Mouse (Mus musculus) embryonic fibroblast, embryonic 13.5 days (primary cell): ENCODE measurements around the gene Pck1. TPM values are rescaled to one million over a fixed set of nuclear protein-coding genes. Genes with fewer than 3 reads are reported as not detected.

Source experiments
- H3K27ac ChIP-seq: 2 replicates; pipeline ENCODE4 v1.5.1; 2012; ENCODE audit warnings: low read length, control low read depth, inconsistent platforms; ENCODE audit not compliant: insufficient read depth
- H3K4me1 ChIP-seq: 2 replicates; pipeline ENCODE4 v1.6.1; 2011; ENCODE audit warnings: low read length; ENCODE audit not compliant: control insufficient read depth, insufficient read depth
- H3K4me3 ChIP-seq: 2 replicates; pipeline ENCODE4 v1.5.1; 2011; ENCODE audit warnings: mild to moderate bottlenecking, control low read depth, low read length; ENCODE audit not compliant: insufficient read depth
- CTCF ChIP-seq: IDR thresholded peaks from 2 replicates; pipeline ENCODE4 v1.5.1; 2011; ENCODE audit warnings: mild to moderate bottlenecking, control low read depth, low read length, moderate library complexity, borderline replicate concordance; ENCODE audit not compliant: insufficient read depth
- POLR2A ChIP-seq: IDR thresholded peaks from 2 replicates; pipeline ENCODE4 v1.6.1; 2011; ENCODE audit warnings: low read depth, mild to moderate bottlenecking, control low read depth, low read length, moderate library complexity
- polyA plus RNA-seq: library from polyadenylated mRNA; stranded (reverse); fragments of >200 nt; gene quantifications from 2 replicates; pipeline ENCODE4 v1.2.4, GENCODE M21; 2011; ENCODE audit warnings: low read depth; ENCODE audit not compliant: missing spikeins, insufficient read length

The Pck1 gene
- polyA plus RNA-seq, 1 experiment = not detected

DNA sequence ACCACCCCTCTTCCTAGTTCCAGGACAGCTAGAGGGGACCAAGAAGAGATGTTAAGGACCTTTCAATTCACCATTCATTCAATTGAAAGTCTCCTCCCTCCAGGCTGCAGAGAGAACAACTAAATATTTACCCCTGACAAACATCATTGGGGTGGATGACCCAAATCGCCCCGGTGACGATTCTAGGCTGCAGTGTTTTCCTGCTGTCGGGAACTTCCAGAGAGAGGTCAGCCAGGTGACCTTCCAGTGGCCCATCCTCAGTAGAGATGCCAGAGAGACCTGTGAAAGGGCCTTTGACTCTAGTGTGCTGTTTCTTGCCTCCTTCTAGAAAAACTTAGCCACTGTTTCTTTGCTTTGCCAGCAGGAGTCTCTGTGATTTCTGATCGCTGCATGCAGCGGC is 6.1 kb upstream of the Pck1 start:
- H3K27ac ChIP-seq = no peak overlapping the region
- H3K4me3 ChIP-seq = no peak overlapping the region
- no peak for TF ChIP-seq CTCF
- no peaks in the 10 kb centered on the region for H3K4me1 ChIP-seq

DNA sequence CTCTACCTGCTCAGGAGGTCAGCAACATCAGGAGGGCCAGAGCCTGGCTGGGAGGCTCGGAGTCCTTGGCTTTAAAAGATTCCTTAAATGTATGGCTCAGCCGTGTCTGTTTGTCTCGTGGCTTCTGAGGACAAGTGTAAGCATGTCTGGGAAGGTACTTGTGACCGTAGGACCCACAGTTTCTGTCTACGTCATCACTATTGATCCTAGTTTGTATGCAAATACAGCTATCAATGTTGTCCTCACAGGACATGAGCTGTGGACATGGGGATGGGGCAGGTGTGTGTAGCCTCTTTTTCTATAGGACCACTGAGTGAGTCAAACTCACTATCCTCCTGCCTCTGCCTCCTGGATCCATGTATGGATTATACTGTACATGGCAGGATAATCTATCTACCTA is 4.8 kb upstream of the Pck1 start:
- Histone ChIP-seq H3K4me1 (no peaks in the 10 kb centered on the region), H3K4me3 (no peak overlapping the region)
- TF ChIP-seq POLR2A (no peak), CTCF (no peak)

GRCm38 (mm10) chr2:173151352-173151751 is 1.5 kb upstream of the Pck1 start:
- Histone ChIP-seq H3K4me1 (no peaks in the 10 kb centered on the region), H3K27ac (no peak overlapping the region), H3K4me3 (no peak overlapping the region)
- TF ChIP-seq POLR2A (no peak), CTCF (no peak)

More for the DNA sequence above, 4.8 kb upstream of the Pck1 start:
- H3K27ac ChIP-seq = no peak overlapping the region

DNA sequence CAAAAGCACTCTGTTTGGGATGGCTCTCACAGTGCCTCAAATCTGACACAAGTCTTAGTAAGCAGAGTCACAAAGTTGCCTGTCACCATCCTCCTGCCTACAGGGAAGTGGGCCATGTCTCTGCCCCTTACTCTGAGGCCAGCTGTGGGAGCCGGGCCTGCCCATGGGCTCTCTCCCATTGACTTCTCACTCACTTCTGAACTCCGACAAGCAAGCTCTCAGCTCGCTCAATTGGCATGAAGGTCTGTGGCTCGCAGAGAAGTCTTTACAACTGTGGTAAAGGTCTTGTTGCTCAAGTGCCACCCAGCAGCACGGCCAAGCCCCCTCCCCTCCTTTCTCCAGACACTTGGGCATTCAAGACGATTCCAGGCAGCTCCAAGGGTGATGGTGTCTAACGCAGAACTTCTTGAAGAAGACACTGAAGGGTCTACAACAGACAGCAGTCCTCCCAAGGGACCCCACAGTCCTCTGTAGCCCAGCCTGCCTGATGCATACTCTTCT is 1.0 kb upstream of the Pck1 start:
- Histone ChIP-seq H3K27ac (no peak overlapping the region), H3K4me1 (no peaks in the 10 kb centered on the region), H3K4me3 (no peak overlapping the region)
- TF ChIP-seq POLR2A = no peak
- TF ChIP-seq CTCF = no peak

DNA sequence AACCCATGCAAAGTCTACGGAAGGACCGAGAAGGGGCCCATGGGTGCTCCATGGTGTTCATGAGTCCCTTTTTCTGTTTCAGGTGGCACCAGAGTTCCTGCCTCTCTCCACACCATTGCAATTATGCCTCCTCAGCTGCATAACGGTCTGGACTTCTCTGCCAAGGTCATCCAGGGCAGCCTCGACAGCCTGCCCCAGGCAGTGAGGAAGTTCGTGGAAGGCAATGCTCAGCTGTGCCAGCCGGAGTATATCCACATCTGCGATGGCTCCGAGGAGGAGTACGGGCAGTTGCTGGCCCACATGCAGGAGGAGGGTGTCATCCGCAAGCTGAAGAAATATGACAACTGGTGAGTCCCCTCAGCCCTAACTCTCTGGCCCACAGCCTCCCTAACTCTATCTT is 418 bp downstream of the Pck1 start:
- TF ChIP-seq CTCF = no peak
- H3K27ac ChIP-seq = no peak overlapping the region

DNA sequence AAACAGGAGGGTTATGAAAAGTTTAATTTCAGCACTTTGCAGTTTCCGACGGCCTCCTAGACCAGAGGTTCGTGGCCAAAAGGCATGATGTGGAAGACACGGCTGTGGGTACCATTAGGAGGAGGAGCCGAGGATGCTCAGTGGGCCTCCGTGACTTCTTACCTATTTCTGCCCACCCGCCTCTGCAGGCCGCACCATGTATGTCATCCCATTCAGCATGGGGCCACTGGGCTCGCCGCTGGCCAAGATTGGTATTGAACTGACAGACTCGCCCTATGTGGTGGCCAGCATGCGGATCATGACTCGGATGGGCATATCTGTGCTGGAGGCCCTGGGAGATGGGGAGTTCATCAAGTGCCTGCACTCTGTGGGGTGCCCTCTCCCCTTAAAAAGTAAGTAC is 1.7 kb downstream of the Pck1 start:
- Histone ChIP-seq H3K4me1 (no peaks in the 10 kb centered on the region), H3K4me3 (no peak overlapping the region), H3K27ac (no peak overlapping the region)
- TF ChIP-seq CTCF (no peak), POLR2A (no peak)

More for the DNA sequence above, 418 bp downstream of the Pck1 start:
- no peak overlapping the region for H3K4me3 ChIP-seq
- no peaks in the 10 kb centered on the region for H3K4me1 ChIP-seq

DNA sequence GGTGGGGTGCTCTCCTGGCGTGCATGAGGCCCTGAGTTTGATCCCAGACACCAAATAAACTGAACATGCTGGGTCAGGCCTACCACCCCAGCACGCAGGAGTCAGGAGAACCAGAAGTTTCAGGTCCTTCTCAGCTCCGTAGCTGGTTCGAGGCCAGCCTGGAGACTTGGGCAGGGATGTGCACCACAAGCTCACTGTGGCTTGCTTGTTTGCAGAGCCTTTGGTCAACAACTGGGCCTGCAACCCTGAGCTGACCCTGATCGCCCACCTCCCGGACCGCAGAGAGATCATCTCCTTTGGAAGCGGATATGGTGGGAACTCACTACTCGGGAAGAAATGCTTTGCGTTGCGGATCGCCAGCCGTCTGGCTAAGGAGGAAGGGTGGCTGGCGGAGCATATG is 2.1 kb downstream of the Pck1 start:
- no peak for TF ChIP-seq POLR2A
- no peak for TF ChIP-seq CTCF
- Histone ChIP-seq H3K4me1 (no peaks in the 10 kb centered on the region), H3K27ac (no peak overlapping the region), H3K4me3 (no peak overlapping the region)

GRCm38 (mm10) chr2:173155907-173156306 is 3.1 kb downstream of the Pck1 start:
- Histone ChIP-seq H3K4me1 (no peaks in the 10 kb centered on the region), H3K27ac (no peak overlapping the region), H3K4me3 (no peak overlapping the region)
- TF ChIP-seq CTCF (no peak), POLR2A (no peak)

GRCm38 (mm10) chr2:173156923-173157322 is 4.1 kb downstream of the Pck1 start:
- Histone ChIP-seq H3K4me1 (no peaks in the 10 kb centered on the region), H3K4me3 (no peak overlapping the region), H3K27ac (no peak overlapping the region)
- TF ChIP-seq POLR2A (no peak), CTCF (no peak)

- Histone ChIP-seq H3K4me1 (no peaks in the 10 kb centered on the region), H3K27ac (no peak overlapping the region)
- TF ChIP-seq CTCF (no peak), POLR2A (no peak)
Observed at GRCm38 (mm10) chr2:173157376-173157775, 4.5 kb downstream of the Pck1 start.

DNA sequence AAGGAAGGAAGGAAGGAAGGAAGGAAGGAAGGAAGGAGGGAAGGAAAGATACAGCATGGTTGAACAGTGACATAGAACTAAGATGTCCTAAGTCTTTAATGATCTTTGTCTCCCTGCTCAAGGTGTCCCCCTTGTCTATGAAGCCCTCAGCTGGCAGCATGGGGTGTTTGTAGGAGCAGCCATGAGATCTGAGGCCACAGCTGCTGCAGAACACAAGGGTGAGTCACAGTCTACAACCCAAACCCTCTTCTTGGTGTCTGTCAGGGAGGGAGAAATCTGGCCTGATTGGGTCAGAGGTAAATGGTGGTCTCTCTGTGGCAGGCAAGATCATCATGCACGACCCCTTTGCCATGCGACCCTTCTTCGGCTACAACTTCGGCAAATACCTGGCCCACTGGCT is 5.0 kb downstream of the Pck1 start:
- no peak overlapping the region for H3K4me3 ChIP-seq
- no peaks in the 10 kb centered on the region for H3K4me1 ChIP-seq
- H3K27ac ChIP-seq = no peak overlapping the region
- TF ChIP-seq POLR2A (no peak), CTCF (no peak)

More at GRCm38 (mm10) chr2:173157376-173157775, 4.5 kb downstream of the Pck1 start:
- H3K4me3 ChIP-seq = no peak overlapping the region
